Mouse (Mus musculus) CH12.LX (cell line): ENCODE measurements at regions not wholly inside any gene's neighbourhood (a gene's known extent, or its start where the extent isn't known, plus 50 kb on each side); places are given as distances from the start of the nearest gene placed in this dataset.

Experiments used
- CTCF ChIP-seq, 2 experiments: IDR thresholded peaks in 1 of 2; conservative IDR thresholded peaks in 1 of 2; 2 replicates each; pipeline ENCODE4 v1.5.1; 2011 to 2012; ENCODE audit warnings: low read depth in 2 of 2, low read length in 2 of 2, improper control_type of control experiment in 1 of 2, inconsistent platforms in 1 of 2, mild to moderate bottlenecking in 1 of 2, moderate library complexity in 1 of 2
- ELF1 ChIP-seq: IDR thresholded peaks from 2 replicates; pipeline ENCODE4 v1.6.1; 2014; ENCODE audit warnings: low read depth, mild to moderate bottlenecking, inconsistent platforms, low read length, improper control_type of control experiment
- EP300 ChIP-seq: IDR thresholded peaks from 2 replicates; pipeline ENCODE4 v1.6.1; 2011; ENCODE audit warnings: low read length, improper control_type of control experiment
- ETS1 ChIP-seq: conservative IDR thresholded peaks from 2 replicates; pipeline ENCODE4 v1.6.1; 2012; ENCODE audit warnings: low read depth, mild to moderate bottlenecking, inconsistent platforms, low read length, improper control_type of control experiment, moderate library complexity
- GABPA ChIP-seq: IDR thresholded peaks from 2 replicates; pipeline ENCODE4 v1.6.1; 2012; ENCODE audit warnings: low read depth, low read length, improper control_type of control experiment, inconsistent platforms; ENCODE audit not compliant: insufficient replicate concordance
- HCFC1 ChIP-seq: IDR thresholded peaks from 2 replicates; pipeline ENCODE4 v1.6.1; 2012; ENCODE audit warnings: low read depth, mild to moderate bottlenecking, inconsistent platforms, low read length, improper control_type of control experiment
- MAX ChIP-seq: IDR thresholded peaks from 2 replicates; pipeline ENCODE4 v1.6.1; 2011; ENCODE audit warnings: low read length, improper control_type of control experiment
- MAZ ChIP-seq: IDR thresholded peaks from 2 replicates; pipeline ENCODE4 v1.6.1; 2012; ENCODE audit warnings: low read depth, mild to moderate bottlenecking, inconsistent platforms, low read length, improper control_type of control experiment, moderate library complexity
- MXI1 ChIP-seq: IDR thresholded peaks from 2 replicates; pipeline ENCODE4 v1.6.1; 2011; ENCODE audit warnings: mild to moderate bottlenecking, low read depth, low read length, improper control_type of control experiment
- POLR2A ChIP-seq: IDR thresholded peaks from 2 replicates; pipeline ENCODE4 v1.6.1; 2011; ENCODE audit warnings: low read depth, mild to moderate bottlenecking, improper control_type of control experiment, low read length
- RCOR1 ChIP-seq: conservative IDR thresholded peaks from 2 replicates; pipeline ENCODE4 v1.6.1; 2012; ENCODE audit warnings: low read depth, mild to moderate bottlenecking, inconsistent platforms, low read length, improper control_type of control experiment
- TCF12 ChIP-seq: IDR thresholded peaks from 2 replicates; pipeline ENCODE4 v1.6.1; 2014; ENCODE audit warnings: low read depth, mild to moderate bottlenecking, inconsistent platforms, low read length, improper control_type of control experiment
- USF1 ChIP-seq: IDR thresholded peaks from 2 replicates; pipeline ENCODE4 v1.6.1; 2014; ENCODE audit warnings: low read depth, mild to moderate bottlenecking, inconsistent platforms, low read length, improper control_type of control experiment
- ZKSCAN1 ChIP-seq: IDR thresholded peaks from 2 replicates; pipeline ENCODE4 v1.6.1; 2012; ENCODE audit warnings: low read depth, inconsistent platforms, low read length, improper control_type of control experiment, borderline replicate concordance

DNA sequence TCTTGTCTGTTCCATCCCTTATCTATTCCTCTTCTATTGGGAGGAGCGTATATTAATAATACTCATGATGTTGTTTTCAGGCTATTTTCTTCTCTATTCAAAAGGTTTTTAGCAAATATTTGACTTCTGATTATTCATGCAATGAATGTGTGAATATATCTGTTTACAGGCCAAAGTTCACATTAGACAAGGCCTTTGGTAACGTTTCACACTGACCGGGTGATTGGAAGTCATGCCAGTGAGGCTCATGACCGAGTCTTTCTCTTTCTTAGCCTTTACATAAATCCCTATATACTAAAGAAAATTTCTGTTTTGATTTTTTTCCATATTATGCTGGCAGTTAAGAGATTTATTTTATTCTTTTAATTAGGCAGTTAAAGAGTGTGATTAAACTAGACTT, 112.2 kb upstream of the Tapt1 start:
- TF ChIP-seq POLR2A, result no peak
- TF ChIP-seq HCFC1, result no peak
- no peak for TF ChIP-seq EP300
- no peak for TF ChIP-seq RCOR1
- TF ChIP-seq ELF1, result no peak
- TF ChIP-seq USF1, result no peak
- no peak for TF ChIP-seq CTCF (conservative IDR thresholded peaks at IDR 0.05 in 1 of 2, IDR thresholded peaks at IDR 0.05 in 1 of 2; ENCODE audit: low read depth in 2 of 2, low read length in 2 of 2)
- TF ChIP-seq MAX, result no peak
- no peak for TF ChIP-seq GABPA
- no peak for TF ChIP-seq ZKSCAN1
- no peak for TF ChIP-seq TCF12
- no peak for TF ChIP-seq ETS1
- TF ChIP-seq MAZ, result no peak
- no peak for TF ChIP-seq MXI1
